Mouse (Mus musculus) 416B (cell line): ENCODE measurements around the gene Ptov1.

Experiments
- DNase-seq: peaks from one replicate; pipeline ENCODE4 v3.0.0; 2011; ENCODE audit warnings: low read depth

The Ptov1 gene

GRCm38 (mm10) chr7:44859896-44860295 lies 9.7 kb downstream of the Ptov1 start:
- DNase-seq: no peak

DNA sequence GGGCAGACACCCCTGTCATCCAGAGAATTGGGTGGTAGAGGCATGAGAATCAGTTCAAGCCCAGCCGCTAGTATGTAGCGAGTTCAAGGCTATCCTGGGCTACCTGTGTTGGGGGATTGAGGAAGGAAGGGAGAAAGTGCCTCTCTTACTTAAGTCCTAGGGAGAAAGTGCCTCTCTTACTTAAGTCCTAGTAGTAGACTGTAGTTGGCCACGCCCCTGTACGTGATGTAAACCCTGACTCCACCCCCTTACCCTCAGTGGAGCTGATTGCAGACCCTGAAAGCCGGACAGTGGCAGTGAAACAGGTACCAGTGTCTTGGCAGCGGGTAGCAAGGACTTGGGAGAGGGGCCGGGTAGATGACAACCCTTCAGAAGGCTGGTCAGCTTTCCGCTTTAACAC lies 11.7 kb downstream of the Ptov1 start:
- DNase-seq: peak; percentile 84

GRCm38 (mm10) chr7:44857042-44857552 lies 12.5 kb downstream of the Ptov1 start, which contains the start of gene Pnkp:
TSS of gene Pnkp (plus strand) at chr7:44857139.
- DNase-seq: peak; percentile 97

- DNase-seq: peak; percentile 78
Observed at GRCm38 (mm10) chr7:44856265-44856916, 13.2 kb downstream of the Ptov1 start.

GRCm38 (mm10) chr7:44855036-44855435 lies 14.6 kb downstream of the Ptov1 start:
- DNase-seq: no peak

DNA sequence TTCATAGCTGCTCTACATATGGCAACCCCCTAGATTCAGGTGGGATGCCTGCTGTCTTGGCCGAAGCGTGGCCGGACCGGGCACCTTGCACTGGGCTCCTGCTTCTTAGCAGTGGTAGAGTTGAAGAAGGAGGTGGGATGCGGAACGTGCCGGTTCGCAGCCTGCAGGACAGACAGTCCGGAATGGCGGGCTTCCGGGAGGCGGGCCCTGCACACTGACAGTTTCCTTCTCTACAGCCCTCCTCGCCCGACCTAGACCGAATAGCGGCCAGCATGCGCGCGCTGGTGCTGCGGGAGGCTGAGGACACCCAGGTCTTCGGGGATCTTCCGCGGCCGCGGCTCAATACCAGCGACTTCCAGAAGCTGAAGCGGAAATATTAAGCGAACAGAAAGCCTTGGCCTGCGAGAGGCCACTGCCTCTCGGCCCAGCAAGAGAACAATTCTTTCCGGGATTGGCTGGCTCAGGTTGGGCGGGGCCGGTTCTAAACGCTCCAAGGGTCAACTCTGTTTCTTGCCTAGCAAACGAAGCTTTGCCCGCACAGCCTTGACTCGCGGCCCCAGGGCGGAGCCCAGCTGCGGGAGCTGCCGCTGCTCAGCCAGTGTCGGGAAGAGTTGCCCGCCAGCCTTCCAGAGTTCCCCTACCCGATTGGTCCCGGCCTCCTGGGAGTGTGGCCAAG lies 15.1 kb downstream of the Ptov1 start:
- peak; percentile 89 for DNase-seq

GRCm38 (mm10) chr7:44853596-44854355 lies 15.8 kb downstream of the Ptov1 start:
- DNase-seq: no peak

- no peak for DNase-seq
Observed at GRCm38 (mm10) chr7:44853065-44853464, 16.5 kb downstream of the Ptov1 start.

DNA sequence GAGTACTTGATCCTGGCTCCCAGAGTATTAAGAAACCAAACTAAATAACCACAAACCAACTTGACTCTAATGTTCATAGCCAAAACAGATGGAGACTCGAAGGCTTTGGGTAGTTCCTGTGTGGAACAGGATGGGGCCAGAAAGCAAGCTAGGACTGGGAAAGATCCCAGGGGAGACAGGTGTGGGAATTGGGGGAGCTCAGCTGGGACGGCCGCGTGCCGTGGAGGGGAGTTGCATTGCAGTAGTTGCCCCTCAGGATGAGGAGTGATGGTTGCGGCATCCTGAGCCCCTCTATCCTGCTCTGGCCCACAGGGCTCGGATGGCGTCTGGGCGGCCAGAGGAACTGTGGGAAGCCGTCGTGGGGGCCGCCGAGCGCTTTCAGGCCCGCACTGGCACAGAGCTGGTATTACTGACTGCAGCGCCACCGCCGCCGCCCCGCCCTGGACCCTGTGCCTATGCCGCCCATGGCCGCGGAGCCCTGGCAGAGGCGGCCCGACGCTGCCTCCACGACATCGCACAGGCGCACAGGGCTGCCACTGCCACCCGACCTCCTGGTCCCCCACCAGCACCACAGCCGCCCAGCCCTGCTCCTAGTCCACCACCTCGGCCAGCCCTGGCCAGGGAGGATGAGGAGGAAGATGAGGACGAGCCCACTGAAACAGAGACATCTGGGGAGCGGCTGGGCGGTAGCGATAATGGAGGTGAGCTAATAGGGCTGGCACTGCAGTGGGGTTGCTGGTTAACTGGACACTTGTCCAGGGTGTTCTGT lies 17.1 kb downstream of the Ptov1 start:
- no peak for DNase-seq

DNA sequence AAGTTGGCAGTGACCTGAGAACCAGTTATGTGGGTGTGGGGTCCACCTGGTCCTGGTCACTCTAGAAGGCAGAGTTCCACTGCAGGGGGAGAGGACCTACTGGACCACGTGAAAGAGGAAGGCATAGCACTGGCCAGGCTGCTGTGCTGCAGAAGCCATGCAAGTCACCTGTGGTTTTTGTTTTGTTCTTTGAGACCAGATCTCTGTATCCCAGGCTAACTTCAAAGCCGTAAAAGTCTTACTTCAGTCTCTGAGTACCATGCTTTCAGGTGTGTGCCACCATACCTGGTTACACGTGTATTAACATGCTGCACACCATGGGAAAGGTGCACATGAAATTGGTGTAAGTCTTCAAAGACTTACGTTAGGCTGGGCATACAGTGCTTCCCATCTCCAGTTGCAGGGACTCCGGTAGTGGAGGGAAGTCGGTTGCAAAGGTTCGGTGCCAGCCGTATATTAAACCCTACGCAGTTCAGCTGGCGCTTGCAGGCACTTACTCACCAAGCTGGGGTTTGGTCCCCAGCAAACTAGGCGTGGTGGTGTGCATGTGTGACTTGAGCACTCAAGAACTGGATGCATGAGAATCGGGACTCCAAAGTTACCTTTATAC lies 17.9 kb downstream of the Ptov1 start:
- DNase-seq: no peak

GRCm38 (mm10) chr7:44850789-44851624 lies 18.6 kb downstream of the Ptov1 start:
- peak; percentile 62 for DNase-seq

- peak; percentile 79 for DNase-seq
Observed at GRCm38 (mm10) chr7:44850146-44850545, 19.4 kb downstream of the Ptov1 start.

GRCm38 (mm10) chr7:44849416-44850111 lies 20.0 kb downstream of the Ptov1 start:
- peak; percentile 99 for DNase-seq

DNA sequence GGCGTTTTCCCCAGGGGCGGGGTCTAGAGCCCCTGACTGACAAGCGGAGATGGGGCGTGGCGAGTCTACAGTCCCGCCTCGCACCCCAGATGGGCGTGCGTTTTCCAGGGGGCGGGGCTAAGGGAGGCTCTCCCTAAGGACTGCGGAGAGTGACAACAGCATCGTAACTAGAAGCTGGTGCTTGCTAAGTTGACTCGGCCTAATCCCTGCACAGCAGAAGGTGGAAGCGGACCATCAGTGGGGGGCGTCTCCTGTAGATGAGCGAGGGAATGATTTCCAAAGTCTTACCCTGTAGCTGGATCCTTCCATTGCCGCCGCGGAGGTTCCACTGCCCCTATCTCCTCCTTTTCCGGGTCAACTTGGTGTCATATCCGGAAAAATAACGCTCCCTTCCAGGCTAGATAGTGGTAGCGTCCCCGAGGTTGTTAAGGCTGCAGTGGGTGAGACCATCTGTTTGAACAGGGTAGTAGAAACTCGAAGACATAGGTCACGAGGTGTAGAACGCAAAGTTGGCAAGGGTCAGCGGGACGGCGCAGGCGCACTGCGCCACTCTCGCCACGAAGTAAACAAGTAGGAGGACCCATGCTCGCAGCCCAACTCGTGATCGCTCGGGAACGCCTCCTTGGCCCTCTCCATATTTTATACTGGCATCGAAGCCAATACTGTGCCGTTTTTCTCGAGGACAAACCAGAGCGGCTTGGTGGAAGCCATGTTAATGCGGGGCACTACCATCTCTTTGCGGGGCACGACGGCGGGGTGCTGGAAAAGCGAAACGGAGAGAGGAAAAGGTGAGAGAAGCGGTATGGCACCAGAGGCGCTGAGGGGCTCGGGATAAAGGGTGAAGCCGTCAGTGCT lies 20.8 kb downstream of the Ptov1 start, which contains the start of the genes Akt1s1 and Tbc1d17:
Akt1s1 (plus strand) TSS at position 431 of the 855 bp plus-strand sequence.
Tbc1d17 (minus strand) TSS at position 519 of the 855 bp plus-strand sequence.
- peak; percentile 100 for DNase-seq

- DNase-seq: no peak
Observed at GRCm38 (mm10) chr7:44847772-44848171, 21.8 kb downstream of the Ptov1 start.

- no peak for DNase-seq
Observed at GRCm38 (mm10) chr7:44846804-44847203, 22.8 kb downstream of the Ptov1 start.

GRCm38 (mm10) chr7:44845006-44845405 lies 24.6 kb downstream of the Ptov1 start:
- no peak for DNase-seq

DNA sequence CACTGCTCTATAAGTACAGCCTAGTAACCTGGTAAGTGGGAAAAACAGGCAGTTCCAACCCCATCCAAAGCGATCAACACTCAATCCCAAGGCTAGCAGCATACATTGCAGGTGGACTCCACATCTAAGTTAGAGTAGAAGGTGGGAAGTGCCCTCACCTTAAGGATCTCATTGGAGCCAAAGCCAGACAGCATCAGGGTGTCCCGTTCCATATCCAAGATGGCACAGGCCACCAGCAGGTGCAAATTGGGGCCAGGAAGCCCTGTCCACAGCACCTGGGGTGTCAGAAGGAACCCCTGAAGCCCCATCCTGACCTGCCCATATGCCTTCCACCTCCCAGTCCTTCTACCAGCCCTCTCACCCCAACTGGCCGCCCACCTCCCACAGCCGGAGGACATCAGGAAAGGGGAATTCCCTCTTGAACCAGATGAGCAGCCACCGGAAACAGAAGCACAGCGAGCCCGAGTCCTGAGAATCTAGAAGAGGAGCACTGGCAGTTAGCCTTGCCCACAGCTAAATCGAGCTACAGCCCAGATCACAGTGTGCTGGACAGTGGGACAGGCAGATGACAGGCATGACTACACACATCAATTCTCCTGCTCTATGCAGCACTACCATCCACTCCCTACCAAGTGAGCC lies 27.6 kb downstream of the Ptov1 start:
- DNase-seq: no peak
